Mouse (Mus musculus): ENCODE data around the gene Gm10722.
"Not testable (repeated sequence)": the region's sequence is repeated elsewhere in the genome, so short reads cannot be mapped to it uniquely, and the experiment has no call there.

The Gm10722 gene

GRCm38 (mm10) chr9:3000445-3000972 lies at the start of gene Gm10722:
Gene Gm10722, plus strand, starts transcription at chr9:3000922.
- peak in 1 of 2 experiments; percentile 62 for DNase-seq (ENCODE audit: low spot score in 2 of 2)

- peak in 1 of 2 experiments; percentile 75 for DNase-seq (ENCODE audit: low spot score in 2 of 2)
These were observed 284 bp downstream of the Gm10722 start for GRCm38 (mm10) chr9:3001006-3001405.

DNA sequence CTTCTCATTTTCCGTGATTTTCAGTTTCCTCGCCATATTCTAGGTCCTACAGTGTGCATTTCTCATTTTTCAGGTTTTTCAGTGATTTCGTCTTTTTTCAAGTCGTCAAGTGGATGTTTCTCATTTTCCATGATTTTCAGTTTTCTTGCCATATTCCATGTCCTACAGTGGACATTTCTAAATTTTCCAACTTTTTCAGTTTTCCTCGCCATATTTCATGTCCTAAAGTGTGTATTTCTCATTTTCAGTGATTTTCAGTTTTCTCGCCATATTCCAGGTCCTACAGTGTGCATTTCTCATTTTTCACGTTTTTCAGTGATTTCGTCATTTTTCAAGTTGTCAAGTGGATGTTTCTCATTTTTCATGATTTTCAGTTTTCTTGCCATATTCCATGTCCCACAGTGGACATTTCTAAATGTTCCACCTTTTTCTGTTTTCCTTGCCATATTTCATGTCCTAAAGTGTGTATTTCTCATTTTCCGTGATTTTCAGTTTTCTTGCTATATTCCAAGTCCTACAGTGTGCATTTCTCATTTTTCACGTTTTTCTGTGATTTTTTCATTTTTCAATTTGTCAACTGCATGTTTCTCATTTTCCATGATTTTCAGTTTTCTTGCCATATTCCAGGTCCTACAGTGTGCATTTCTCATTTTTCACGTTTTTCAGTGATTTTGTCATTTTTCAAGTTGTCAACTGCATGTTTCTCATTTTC lies 1.4 kb downstream of the Gm10722 start:
- DNase-seq (ENCODE audit: low spot score in 2 of 2): peak; percentile 100

- peak in 1 of 2 experiments; percentile 59 for DNase-seq (ENCODE audit: low spot score in 2 of 2)
These were observed 2.2 kb downstream of the Gm10722 start, which contains the start of gene Gm11168 for GRCm38 (mm10) chr9:3002794-3003396. Gene Gm11168, plus strand, starts transcription at chr9:3003346.

DNA sequence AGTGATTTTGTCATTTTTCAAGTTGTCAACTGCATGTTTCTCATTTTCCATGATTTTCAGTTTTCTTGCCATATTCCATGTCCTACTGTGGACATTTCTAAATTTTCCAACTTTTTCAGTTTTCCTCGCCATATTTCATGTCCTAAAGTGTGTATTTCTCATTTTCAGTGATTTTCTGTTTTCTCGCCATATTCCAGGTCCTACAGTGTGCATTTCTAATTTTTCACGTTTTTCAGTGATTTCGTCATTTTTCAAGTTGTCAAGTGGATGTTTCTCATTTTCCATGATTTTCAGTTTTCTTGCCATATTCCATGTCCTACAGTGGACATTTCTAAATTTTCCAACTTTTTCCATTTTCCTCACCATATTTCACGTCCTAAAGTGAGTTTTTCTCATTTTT lies 5.5 kb downstream of the Gm10722 start:
- DNase-seq (ENCODE audit: low spot score in 2 of 2): not testable (repeated sequence)

GRCm38 (mm10) chr9:3006636-3007035 lies 5.9 kb downstream of the Gm10722 start:
- peak; percentile 98 to 99 for DNase-seq (ENCODE audit: low spot score in 2 of 2)

DNA sequence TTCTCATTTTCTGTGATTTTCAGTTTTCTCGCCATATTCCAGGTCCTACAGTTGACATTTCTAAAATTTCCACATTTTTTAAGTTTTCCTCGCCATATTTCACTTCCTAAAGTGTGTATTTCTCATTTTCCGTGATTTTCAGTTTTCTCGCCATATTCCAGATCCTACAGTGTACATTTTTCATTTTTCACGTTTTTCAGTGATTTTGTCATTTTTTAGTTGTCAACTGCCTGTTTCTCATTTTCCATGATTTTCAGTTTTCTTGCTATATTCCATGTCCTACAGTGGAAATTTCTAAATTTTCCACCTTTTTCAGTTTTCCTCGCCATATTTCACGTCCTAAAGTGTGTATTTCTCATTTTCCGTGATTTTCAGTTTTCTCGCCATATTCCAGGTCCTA lies 6.5 kb downstream of the Gm10722 start:
- DNase-seq (ENCODE audit: low spot score in 2 of 2): not testable (repeated sequence)

GRCm38 (mm10) chr9:3009331-3009730 lies 8.6 kb downstream of the Gm10722 start:
- not testable (repeated sequence) for DNase-seq (ENCODE audit: low spot score in 2 of 2)

- DNase-seq (ENCODE audit: low spot score in 2 of 2): not testable (repeated sequence)
These were observed 11.4 kb downstream of the Gm10722 start for GRCm38 (mm10) chr9:3012054-3012621.

DNA sequence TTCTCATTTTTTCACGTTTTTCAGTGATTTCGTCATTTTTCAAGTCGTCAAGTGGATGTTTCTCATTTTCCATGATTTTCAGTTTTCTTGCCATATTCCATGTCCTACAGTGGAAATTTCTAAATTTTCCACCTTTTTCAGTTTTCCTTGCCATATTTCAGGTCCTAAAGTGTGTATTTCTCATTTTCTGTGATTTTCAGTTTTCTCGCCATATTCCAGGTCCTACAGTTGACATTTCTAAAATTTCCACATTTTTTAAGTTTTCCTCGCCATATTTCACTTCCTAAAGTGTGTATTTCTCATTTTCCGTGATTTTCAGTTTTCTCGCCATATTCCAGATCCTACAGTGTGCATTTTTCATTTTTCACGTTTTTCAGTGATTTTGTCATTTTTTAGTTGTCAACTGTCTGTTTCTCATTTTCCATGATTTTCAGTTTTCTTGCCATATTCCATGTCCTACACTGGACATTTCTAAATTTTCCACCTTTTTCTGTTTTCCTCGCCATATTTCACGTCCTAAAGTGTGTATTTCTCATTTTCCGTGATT lies 12.1 kb downstream of the Gm10722 start, which contains the start of gene Gm10721:
Gene Gm10721 (plus strand): TSS at position 408 of the 547 bp plus-strand sequence.
- not testable (repeated sequence) for DNase-seq (ENCODE audit: low spot score in 2 of 2)

- not testable (repeated sequence) for DNase-seq (ENCODE audit: low spot score in 2 of 2)
These were observed 14.6 kb downstream of the Gm10722 start, which contains the start of gene Gm10720 for GRCm38 (mm10) chr9:3015354-3015753. Gene Gm10720, plus strand, starts transcription at chr9:3015654.

GRCm38 (mm10) chr9:3015896-3016295 lies 15.2 kb downstream of the Gm10722 start:
- DNase-seq (ENCODE audit: low spot score in 2 of 2): peak in 1 of 2 experiments; percentile 49

GRCm38 (mm10) chr9:3017108-3017507 lies 16.4 kb downstream of the Gm10722 start, which contains the start of gene Gm10719:
Gene Gm10719, plus strand, starts transcription at chr9:3017408.
- DNase-seq (ENCODE audit: low spot score in 2 of 2): not testable (repeated sequence)

DNA sequence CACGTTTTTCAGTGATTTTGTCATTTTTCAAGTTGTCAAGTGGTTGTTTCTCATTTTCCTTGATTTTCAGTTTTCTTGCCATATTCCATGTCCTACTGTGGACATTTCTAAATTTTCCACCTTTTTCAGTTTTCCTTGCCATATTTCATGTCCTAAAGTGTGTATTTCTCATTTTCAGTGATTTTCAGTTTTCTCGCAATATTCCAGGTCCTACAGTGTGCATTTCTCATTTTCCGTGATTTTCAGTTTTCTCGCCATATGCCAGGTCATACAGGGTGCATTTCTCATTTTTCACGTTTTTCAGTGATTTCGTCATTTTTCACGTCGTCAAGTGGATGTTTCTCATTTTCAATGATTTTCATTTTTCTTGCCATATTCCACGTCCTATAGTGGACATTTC lies 18.2 kb downstream of the Gm10722 start:
- DNase-seq (ENCODE audit: low spot score in 2 of 2): peak; percentile 96 to 100

DNA sequence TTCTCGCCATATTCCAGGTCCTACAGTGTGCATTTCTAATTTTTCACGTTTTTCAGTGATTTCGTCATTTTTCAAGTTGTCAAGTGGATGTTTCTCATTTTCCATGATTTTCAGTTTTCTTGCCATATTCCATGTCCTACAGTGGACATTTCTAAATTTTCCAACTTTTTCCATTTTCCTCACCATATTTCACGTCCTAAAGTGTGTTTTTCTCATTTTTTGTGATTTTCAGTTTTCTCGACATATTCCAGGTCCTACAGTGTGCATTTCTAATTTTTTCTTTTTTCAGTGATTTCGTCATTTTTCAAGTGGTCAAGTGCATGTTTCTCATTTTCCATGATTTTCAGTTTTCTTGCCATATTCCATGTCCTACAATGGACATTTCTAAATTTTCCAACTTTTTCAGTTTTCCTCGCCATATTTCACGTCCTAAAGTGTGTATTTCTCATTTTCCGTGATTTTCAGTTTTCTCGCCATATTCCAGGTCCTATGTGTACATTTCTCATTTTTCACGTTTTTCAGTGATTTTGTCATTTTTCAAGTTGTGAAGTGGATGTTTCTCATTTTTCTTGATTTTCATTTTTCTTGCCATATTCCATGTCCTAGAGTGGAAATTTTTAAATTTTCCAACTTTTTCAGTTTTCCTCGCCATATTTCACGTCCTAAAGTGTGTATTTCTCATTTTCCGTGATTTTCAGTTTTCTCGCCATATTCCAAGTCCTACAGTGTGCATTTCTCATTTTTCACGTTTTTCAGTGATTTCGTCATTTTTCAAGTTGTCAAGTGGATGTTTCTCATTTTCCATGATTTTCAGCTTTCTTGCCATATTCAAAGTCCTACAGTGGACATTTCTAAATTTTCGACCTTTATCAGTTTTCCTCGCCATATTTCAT lies 19.4 kb downstream of the Gm10722 start:
- peak; percentile 92 to 99 for DNase-seq (ENCODE audit: low spot score in 2 of 2)

GRCm38 (mm10) chr9:3022316-3023008 lies 21.7 kb downstream of the Gm10722 start:
- peak; percentile 90 to 97 for DNase-seq (ENCODE audit: low spot score in 2 of 2)

GRCm38 (mm10) chr9:3023312-3023984 lies 22.7 kb downstream of the Gm10722 start, which contains the start of gene Gm10718:
Gene Gm10718, plus strand, starts transcription at chr9:3023547.
- DNase-seq (ENCODE audit: low spot score in 2 of 2): peak; percentile 59 to 63

DNA sequence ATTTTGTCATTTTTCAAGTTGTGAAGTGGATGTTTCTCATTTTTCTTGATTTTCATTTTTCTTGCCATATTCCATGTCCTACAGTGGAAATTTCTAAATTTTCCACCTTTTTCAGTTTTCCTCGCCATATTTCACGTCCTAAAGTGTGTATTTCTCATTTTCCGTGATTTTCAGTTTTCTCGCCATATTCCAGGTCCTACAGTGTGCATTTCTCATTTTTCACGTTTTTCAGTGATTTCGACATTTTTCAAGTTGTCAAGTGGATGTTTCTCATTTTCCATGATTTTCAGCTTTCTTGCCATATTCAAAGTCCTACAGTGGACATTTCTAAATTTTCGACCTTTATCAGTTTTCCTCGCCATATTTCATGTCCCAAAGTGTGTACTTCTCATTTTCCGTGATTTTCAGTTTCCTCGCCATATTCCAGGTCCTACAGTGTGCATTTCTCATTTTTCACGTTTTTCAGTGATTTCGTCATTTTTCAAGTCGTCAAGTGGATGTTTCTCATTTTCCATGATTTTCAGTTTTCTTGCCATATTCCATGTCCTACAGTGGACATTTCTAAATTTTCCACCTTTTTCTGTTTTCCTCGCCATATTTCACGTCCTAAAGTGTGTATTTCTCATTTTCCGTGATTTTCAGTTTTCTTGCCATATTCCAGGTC lies 23.4 kb downstream of the Gm10722 start:
- peak; percentile 89 to 93 for DNase-seq (ENCODE audit: low spot score in 2 of 2)

DNA sequence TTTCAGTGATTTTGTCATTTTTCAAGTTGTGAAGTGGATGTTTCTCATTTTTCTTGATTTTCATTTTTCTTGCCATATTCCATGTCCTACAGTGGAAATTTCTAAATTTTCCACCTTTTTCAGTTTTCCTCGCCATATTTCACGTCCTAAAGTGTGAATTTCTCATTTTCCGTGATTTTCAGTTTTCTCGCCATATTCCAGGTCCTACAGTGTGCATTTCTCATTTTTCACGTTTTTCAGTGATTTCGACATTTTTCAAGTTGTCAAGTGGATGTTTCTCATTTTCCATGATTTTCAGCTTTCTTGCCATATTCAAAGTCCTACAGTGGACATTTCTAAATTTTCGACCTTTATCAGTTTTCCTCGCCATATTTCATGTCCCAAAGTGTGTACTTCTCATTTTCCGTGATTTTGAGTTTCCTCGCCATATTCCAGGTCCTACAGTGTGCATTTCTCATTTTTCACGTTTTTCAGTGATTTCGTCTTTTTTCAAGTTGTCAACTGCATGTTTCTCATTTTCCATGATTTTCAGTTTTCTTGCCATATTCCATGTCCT lies 24.3 kb downstream of the Gm10722 start, which contains the start of gene Gm10717:
Gene Gm10717 (plus strand): TSS at position 506 of the 556 bp plus-strand sequence.
- DNase-seq (ENCODE audit: low spot score in 2 of 2): peak; percentile 76 to 91

Measured in urinary bladder, postnatal 4 days (tissue).